Mouse (Mus musculus) gastrocnemius, adult 2 months (tissue): Measurements from ENCODE around the gene Tmco1. TPM values are rescaled to one million over a fixed set of nuclear protein-coding genes. Genes with fewer than 3 reads are reported as not detected.

ENCODE experiments used
- DNase-seq: peaks from one replicate; pipeline ENCODE4 v3.0.0; 2022
- H3K27ac ChIP-seq: fragments of 200-600 bp; 2 replicates; pipeline ENCODE4 v1.8.1; 2022; ENCODE audit warnings: mild to moderate bottlenecking
- H3K4me3 ChIP-seq: fragments of 200-600 bp; 2 replicates; pipeline ENCODE4 v1.8.1; 2022; ENCODE audit warnings: mild to moderate bottlenecking, moderate library complexity
- CTCF ChIP-seq: fragments of 200-600 bp; IDR thresholded peaks from 2 replicates; pipeline ENCODE4 v1.8.1; 2022; ENCODE audit warnings: antibody characterized with exemption, mild to moderate bottlenecking, moderate library complexity
- intact Hi-C: fragments of 180-260 bp; cut with DNase I; formaldehyde crosslinking; loops from one replicate; pipeline ENCODE4 v1.15.1; 2025
- total RNA-seq, 2 experiments: library from RNA; stranded (reverse); gene quantifications; 2 replicates each; pipeline ENCODE4 v1.2.3; 2021

Tmco1 gene
- total RNA-seq, 2 experiments from 2014 or later = 33.2 to 40.4 TPM

DNA sequence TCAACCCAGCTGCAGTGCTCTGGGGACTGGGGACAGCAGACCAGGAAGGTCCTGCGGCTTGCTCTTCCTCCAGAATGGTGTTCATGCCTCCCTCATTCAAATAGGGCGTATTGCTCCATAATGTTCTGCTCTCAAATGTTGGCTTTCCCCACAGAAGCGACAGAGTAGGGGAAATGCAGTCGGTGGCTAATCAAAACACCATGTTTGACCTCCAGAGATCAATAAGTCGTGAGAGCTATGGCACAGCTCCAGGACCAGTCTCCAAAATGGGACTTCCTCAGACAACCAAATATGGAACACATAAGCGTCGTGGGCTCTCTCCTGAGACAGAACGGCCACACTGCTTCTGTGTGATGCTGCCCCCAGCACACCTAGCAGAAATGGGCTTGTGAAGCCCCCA, 36.3 kb upstream of the Tmco1 start:
- intact Hi-C loops = loop anchor here (5.0 kb wide), 1 partner anchor 35 kb away; the partner anchor contains the start of gene Tmco1
- TF ChIP-seq CTCF = no peak
- H3K27ac ChIP-seq = 0 out of 2 replicates have a peak overlapping the region, but pooled peaks have one; percentile 12
- no peak for DNase-seq
- no peak overlapping the region for H3K4me3 ChIP-seq

DNA sequence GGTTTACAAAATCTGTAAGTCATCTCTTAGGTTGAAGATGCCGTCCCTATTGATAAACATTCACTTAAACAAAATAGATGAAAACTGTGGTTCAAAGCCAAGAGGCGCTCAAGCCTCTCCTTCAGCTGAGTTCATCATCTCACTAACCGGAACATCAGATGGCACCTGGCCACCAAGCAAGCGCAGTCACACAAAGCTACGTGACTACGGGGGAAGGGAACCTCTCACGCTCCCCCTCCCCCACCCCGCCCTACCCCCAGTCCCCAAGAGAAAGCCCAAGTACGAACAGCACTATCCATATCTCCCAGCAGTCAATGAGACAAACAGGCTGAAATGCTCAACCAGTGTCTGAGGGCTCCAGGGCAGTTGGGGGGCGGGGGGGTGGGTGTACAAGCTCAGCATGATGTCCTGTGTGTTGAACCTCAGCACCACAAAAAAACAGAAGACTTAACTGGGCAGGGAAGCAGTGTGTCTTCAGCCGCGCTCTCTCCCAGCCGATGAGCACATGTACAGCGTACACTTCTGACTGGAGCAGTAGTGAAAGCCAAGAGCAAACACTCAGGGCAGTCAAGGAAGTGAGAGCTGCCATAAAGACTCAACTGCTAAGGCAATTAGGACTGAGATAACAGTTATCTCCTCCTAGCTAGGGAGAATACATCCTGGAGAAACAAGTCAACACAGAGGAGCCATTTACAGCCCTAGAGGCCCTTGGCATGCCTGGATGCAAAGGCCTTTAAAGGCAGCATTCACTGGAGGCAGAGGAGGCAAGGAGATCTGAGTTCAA, 34.6 kb upstream of the Tmco1 start:
- H3K4me3 ChIP-seq = no peak overlapping the region
- no peak overlapping the region for H3K27ac ChIP-seq
- intact Hi-C loops = loop anchor here (5.0 kb wide), 1 partner anchor 34 kb away; the partner anchor contains the start of gene Tmco1
- TF ChIP-seq CTCF = no peak
- DNase-seq = no peak

DNA sequence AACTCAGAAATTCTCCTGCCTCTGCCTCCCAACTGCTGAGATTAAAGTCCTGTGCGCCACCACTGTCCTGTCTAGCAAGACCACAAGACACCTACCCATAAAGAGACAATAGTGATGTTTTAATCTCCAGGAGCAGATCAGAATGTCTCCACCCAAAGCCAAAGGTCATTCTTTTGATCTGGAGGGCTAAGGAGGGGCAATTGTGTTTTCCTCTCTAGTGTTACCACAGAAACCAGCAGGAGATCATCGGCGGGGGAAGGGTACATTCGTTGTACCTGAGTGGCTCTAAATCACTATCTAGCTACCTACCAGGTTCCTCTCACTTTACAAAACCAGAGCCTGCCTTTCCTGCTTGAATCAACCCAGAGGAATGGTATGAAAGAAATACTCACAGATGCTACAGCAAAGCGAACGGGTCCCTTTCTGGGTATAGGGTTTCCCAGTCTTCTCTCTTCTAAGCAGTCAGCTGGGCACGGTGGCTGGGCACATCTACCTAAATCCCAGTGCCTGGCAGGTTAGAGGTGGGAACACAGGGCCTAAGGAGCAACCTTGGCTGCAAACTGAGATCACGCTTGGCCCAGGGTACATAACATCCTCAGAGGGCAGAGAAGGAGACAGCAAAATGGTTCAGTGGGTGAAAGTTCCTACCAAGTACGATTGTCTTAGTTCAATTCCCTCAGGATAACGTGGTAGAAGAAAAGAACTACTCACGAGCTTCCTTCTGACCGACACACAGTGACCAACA, 33.4 kb upstream of the Tmco1 start:
- no peak overlapping the region for H3K4me3 ChIP-seq
- no peak for DNase-seq
- intact Hi-C loops = loop anchor here (5.0 kb wide), 1 partner anchor 32 kb away; the partner anchor contains the start of gene Tmco1
- H3K27ac ChIP-seq = no peak overlapping the region
- no peak for TF ChIP-seq CTCF

DNA sequence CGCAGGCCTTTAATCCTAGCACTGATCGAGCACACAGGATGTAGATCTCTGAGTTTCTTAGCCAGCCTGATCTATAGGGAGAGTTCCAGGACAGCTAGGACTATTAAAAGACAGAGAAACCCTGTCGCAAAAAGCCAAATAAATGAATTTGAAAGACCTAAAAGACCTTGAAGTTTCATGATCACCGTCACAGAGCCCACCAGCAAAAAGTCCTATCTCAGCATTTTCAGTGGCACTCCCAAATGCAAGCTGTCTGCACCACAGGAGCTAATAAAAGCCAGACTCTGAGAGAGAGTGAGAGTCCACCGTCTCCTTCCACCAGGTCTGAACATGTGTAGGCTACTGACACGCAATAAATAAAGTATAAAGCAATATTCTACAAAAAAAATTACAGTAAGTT, 29.8 kb upstream of the Tmco1 start:
- no peak overlapping the region for H3K4me3 ChIP-seq
- DNase-seq = no peak
- no peak overlapping the region for H3K27ac ChIP-seq
- intact Hi-C loops = no loop called here
- TF ChIP-seq CTCF = no peak

- Histone ChIP-seq H3K4me3 (no peak overlapping the region), H3K27ac (no peak overlapping the region)
- no peak for DNase-seq
- intact Hi-C loops = no loop called here
- no peak for TF ChIP-seq CTCF
Measured at GRCm38 (mm10) chr1:167279160-167279715, 28.9 kb upstream of the Tmco1 start.

GRCm38 (mm10) chr1:167280061-167280460, 28.1 kb upstream of the Tmco1 start:
- DNase-seq = no peak
- no peak overlapping the region for H3K4me3 ChIP-seq
- intact Hi-C loops = no loop called here
- TF ChIP-seq CTCF = no peak
- no peak overlapping the region for H3K27ac ChIP-seq

- no peak for DNase-seq
- TF ChIP-seq CTCF = no peak
- no peak overlapping the region for H3K4me3 ChIP-seq
- H3K27ac ChIP-seq = no peak overlapping the region
- intact Hi-C loops = no loop called here
Measured at GRCm38 (mm10) chr1:167282112-167282511, 26.1 kb upstream of the Tmco1 start.

DNA sequence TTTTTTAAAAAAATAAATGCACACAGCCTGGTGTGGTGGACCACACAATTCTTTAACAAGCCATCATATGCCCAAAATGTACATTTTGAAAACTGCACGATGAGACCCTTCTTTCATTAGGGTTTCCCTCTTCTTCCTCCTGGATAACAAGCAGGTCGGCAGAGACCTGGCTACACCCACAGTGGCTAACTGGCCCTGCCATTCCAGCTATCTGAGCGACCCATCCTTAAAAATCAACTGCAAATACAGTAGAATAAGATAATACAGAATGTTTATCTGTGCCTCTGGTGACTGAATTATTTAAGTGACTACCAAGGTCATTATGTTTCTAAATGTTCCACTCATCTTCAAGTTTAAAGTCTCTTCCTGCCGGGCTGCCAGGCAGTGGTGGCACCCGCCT, 25.4 kb upstream of the Tmco1 start:
- intact Hi-C loops = no loop called here
- no peak overlapping the region for H3K4me3 ChIP-seq
- H3K27ac ChIP-seq = no peak overlapping the region

GRCm38 (mm10) chr1:167283441-167284257, 24.5 kb upstream of the Tmco1 start:
- intact Hi-C loops = no loop called here
- H3K4me3 ChIP-seq = peak overlapping the region; percentile 95
- DNase-seq = peak; percentile 30
- no peak for TF ChIP-seq CTCF
- peak overlapping the region; percentile 92 for H3K27ac ChIP-seq

More for the DNA sequence above, 25.4 kb upstream of the Tmco1 start:
- TF ChIP-seq CTCF = no peak
- DNase-seq = no peak

- intact Hi-C loops = no loop called here
- Histone ChIP-seq H3K27ac (peak overlapping the region; percentile 92), H3K4me3 (peak overlapping the region; percentile 95)
- peak; percentile 63 for DNase-seq
- no peak; the same call in 1 of the 2 replicates for TF ChIP-seq CTCF
Measured at GRCm38 (mm10) chr1:167284258-167284836, 23.8 kb upstream of the Tmco1 start.

DNA sequence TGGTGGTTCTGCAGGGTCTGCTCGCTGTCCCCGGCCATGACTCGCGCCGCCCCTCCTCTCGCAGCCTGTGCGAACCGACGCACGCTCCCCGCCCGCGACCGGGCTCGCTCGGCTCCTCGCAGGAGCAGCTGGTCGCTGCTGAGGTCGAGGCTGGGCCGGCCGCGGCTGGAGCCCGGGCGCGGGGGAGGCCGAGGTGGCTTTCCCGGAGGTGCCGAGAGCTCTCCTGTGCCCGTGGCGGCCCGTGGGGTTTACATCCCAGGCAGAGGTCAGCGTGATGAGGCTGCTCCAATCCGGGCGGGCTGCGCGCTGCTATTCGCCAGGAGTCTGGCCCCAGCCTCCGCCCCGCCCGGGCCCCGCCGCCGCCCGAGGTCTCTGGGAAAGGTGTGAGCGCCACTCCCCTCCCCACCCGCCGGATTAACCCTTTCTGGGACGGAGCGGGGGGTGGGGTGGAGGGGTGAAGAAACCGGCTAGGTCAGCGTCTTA, 23.3 kb upstream of the Tmco1 start:
- Histone ChIP-seq H3K4me3 (peak overlapping the region; percentile 95), H3K27ac (peak overlapping the region; percentile 92)
- TF ChIP-seq CTCF = no peak
- peak; percentile 93 for DNase-seq
- intact Hi-C loops = no loop called here

GRCm38 (mm10) chr1:167285320-167285355, 23.0 kb upstream of the Tmco1 start, which contains the start of gene Uck2:
Uck2 (minus strand) TSS chr1:167285320.
- intact Hi-C loops = no loop called here
- Histone ChIP-seq H3K27ac (peak within 1 kb of the TSS; percentile 92), H3K4me3 (peak within 1 kb of the TSS; percentile 95)
- DNase-seq = no peak
- no peak for TF ChIP-seq CTCF
